Mouse (Mus musculus) liver, embryonic 14.5 days (tissue): ENCODE data around the gene Cd244a.
A peak's percentile ranks its signal among the peaks of the same experiment; 100 is the strongest.

Experiments
- CTCF ChIP-seq: IDR thresholded peaks from 2 replicates; pipeline ENCODE4 v1.5.1; 2016; ENCODE audit warnings: antibody characterized with exemption, low read depth, control low read depth
- EP300 ChIP-seq: IDR thresholded peaks from 2 replicates; pipeline ENCODE4 v1.6.1; 2016; ENCODE audit warnings: antibody characterized with exemption, low read depth

DNA sequence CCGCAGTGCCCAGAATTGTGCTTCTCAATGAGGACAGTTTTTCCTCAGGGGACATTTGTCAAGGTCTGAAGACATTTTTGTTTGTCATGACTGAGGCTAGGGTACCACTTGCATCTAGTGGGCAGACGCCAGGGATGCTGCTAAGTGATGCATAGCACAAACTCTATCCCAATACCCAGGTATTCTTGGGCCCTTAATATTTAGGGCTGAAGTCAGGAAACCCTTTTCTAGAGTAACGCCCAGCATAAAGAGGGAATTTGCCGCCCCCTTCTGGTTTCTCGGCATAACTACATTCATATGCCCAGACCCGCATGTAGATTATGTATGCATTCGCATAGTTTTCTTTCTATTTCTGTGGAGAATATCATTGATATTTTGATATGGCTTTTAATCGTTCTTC, 7.8 kb downstream of the Cd244a start:
- TF ChIP-seq CTCF (peak; percentile 63), EP300 (no peak)
